Mouse (Mus musculus) cortical plate, adult 2 months (tissue): ENCODE results near the gene Blvra. TPM values are rescaled to one million over a fixed set of nuclear protein-coding genes. Genes with fewer than 3 reads are reported as not detected.

Source experiments
- H3K27ac ChIP-seq: fragments of 200-500 bp; 2 replicates; pipeline ENCODE4 v1.5.1; 2012; ENCODE audit warnings: low read length, control low read depth, inconsistent platforms; ENCODE audit not compliant: insufficient read depth
- H3K4me1 ChIP-seq: fragments of 200-500 bp; 2 replicates; pipeline ENCODE4 v1.6.1; 2011; ENCODE audit warnings: low read length; ENCODE audit not compliant: control insufficient read depth, insufficient read depth
- H3K4me3 ChIP-seq: fragments of 200-500 bp; 2 replicates; pipeline ENCODE4 v1.5.1; 2011; ENCODE audit warnings: mild to moderate bottlenecking, low read length, control low read depth; ENCODE audit not compliant: insufficient read depth
- CTCF ChIP-seq: fragments of 200-500 bp; IDR thresholded peaks from 2 replicates; pipeline ENCODE4 v1.5.1; 2011; ENCODE audit warnings: mild to moderate bottlenecking, control low read depth, low read length; ENCODE audit not compliant: insufficient read depth; ENCODE audit errors: extremely low read depth
- POLR2A ChIP-seq: fragments of 200-500 bp; IDR thresholded peaks from 2 replicates; pipeline ENCODE4 v1.6.1; 2011; ENCODE audit warnings: mild to moderate bottlenecking, low read length, control low read depth; ENCODE audit not compliant: insufficient read depth; ENCODE audit errors: extremely low read depth
- polyA plus RNA-seq: library from polyadenylated mRNA; depleted of rRNA; stranded (reverse); fragments of >200 nt; gene quantifications from 2 replicates; pipeline ENCODE4 v1.2.3, GENCODE M21; 2012; rRNA removed

The Blvra gene
- polyA plus RNA-seq, 1 experiment, result 26.5 TPM

DNA sequence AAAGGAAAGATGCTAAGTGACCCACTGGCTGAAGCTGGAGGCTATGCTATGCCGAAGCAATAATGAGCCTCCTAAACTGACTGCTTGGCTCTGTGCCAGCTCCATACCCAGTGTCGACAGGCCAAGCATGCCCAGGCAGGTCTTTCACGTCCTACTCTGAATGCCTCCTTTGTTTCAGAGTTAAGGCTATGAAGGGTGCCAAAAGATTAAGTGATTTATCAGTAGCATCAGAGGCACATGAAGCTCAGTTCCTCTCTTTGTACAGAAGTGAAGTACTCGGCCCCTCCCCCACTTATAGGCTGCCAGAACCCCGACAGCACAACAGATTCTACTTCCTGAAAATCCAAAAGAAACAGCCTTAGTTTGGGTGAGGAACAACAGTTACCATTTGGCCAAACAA is 66.5 kb downstream of the Blvra start:
- no peak for TF ChIP-seq POLR2A
- TF ChIP-seq CTCF, result no peak
- Histone ChIP-seq H3K4me3 (no peak overlapping the region), H3K27ac (no peak overlapping the region), H3K4me1 (no peaks in the 10 kb centered on the region)

GRCm38 (mm10) chr2:127137838-127138420 is 67.5 kb downstream of the Blvra start:
- Histone ChIP-seq H3K4me3 (no peak overlapping the region), H3K4me1 (no peaks in the 10 kb centered on the region), H3K27ac (no peak overlapping the region)
- TF ChIP-seq CTCF (no peak), POLR2A (no peak)

DNA sequence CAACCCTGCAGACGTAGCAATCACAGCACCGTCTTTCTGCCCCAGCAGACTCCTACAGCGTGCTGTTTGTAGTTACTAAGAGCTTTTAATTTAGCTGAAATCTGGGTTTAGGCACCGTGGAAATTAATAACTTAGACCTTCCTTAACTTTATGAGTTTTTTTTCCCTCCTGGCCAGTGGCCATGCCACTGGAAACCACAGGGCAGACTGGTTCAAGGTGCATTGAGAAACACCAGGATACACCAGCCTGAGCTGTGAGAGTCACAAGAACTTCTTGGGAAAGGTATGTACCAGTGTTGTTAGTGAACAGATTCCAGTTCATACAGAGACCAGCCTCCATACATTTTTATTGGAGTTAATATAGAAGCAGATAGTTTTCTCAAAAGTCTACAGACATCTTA is 68.0 kb downstream of the Blvra start:
- Histone ChIP-seq H3K4me1 (no peaks in the 10 kb centered on the region), H3K4me3 (no peak overlapping the region), H3K27ac (no peak overlapping the region)
- TF ChIP-seq POLR2A, result no peak
- no peak for TF ChIP-seq CTCF

- Histone ChIP-seq H3K27ac (no peak overlapping the region), H3K4me1 (no peaks in the 10 kb centered on the region), H3K4me3 (no peak overlapping the region)
- TF ChIP-seq CTCF (no peak), POLR2A (no peak)
These were observed 68.6 kb downstream of the Blvra start for GRCm38 (mm10) chr2:127139094-127139493.

DNA sequence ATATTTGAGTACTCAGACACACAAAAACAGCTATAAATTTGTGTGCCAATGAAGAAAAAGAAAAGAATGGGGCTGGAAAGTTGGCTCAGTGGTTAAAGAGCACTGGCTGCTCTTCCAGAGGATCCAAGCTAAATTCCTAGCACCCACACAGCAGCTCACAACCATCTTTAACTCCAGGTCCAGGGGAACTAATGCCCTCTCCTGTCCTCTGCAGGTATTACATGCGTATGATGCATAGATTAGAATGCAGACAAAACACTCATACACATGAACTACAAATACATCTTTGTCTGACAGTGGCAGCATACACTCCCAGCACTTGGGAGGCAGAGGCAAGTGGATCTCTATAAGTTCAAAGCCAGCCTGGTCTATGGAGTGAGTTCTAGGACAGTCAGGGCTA is 69.1 kb downstream of the Blvra start:
- Histone ChIP-seq H3K4me1 (no peaks in the 10 kb centered on the region), H3K27ac (no peak overlapping the region), H3K4me3 (no peak overlapping the region)
- TF ChIP-seq POLR2A (no peak), CTCF (no peak)

DNA sequence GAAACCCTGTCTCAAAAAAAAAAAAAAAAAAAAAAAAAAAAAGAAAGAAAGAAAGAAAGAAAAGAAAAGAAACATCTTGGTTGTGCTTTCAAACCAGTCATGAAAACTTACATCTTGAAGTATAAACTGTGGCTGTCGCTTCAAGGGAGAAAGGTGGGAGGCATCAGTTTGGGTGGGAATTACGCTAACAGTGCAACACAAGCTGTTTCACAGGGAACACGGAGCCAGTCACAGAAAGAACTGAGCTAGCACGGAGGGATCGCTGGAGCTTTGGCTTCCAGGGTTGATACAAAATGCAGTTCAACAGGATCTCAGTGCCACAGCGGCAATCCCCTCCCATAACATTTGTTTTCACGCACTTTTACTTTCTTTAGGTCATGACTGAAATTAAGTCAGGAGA is 69.5 kb downstream of the Blvra start:
- Histone ChIP-seq H3K27ac (no peak overlapping the region), H3K4me1 (no peaks in the 10 kb centered on the region), H3K4me3 (no peak overlapping the region)
- TF ChIP-seq POLR2A, result no peak
- no peak for TF ChIP-seq CTCF

DNA sequence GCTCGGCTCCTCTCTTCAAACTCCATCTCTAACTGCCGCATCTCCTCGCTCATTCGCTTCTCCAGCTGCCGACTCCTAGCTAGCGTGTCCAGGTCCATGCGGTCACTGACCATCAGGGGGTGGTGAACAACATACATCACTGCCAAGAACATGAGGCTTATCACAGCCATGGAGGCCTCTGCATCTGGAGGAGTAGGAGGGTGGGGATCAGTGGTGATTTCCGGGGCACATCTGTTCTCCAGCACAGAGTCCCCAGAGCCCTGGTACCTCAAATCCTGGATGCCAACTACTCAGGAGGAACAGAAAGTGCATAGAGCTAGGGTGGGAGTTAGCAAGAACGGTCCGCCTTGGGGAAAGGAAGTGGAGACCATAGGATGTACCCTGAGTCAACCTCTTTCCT is 71.6 kb downstream of the Blvra start:
- no peaks in the 10 kb centered on the region for H3K4me1 ChIP-seq

DNA sequence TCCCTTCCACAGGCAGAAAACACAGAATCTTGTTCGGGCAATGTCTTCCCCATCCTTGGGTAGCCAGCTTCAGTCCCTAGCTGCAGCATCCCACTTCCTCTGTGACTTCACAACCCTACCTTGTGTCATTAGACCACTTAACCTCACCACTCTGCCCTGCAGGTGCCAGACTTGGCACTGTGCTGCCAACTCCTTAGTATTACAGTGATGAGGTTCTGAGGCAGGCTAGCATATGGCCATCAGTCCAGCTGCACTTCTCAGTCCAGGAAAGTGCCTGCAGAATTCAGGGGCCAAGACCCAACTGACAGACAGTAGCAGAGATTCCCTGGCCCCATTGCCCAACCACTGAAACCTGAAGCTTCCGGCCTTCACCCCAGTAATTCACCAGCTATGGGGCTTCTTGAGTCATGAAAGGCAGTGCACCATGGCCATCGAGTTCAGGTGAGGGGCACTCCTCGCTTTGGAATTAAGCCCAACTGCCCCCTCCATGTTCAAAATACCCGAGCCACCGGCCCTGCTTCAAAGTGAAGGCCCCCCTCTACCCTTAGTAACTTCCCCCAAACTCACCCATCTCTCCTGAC is 72.2 kb downstream of the Blvra start:
- H3K4me1 ChIP-seq, result no peaks in the 10 kb centered on the region
- TF ChIP-seq POLR2A, result no peak
- TF ChIP-seq CTCF, result no peak
- peak overlapping the region; percentile 37 for H3K4me3 ChIP-seq
- H3K27ac ChIP-seq, result no peak overlapping the region

More for the DNA sequence above, 71.6 kb downstream of the Blvra start:
- TF ChIP-seq POLR2A (no peak), CTCF (no peak)
- no peak overlapping the region for H3K4me3 ChIP-seq
- H3K27ac ChIP-seq, result no peak overlapping the region

DNA sequence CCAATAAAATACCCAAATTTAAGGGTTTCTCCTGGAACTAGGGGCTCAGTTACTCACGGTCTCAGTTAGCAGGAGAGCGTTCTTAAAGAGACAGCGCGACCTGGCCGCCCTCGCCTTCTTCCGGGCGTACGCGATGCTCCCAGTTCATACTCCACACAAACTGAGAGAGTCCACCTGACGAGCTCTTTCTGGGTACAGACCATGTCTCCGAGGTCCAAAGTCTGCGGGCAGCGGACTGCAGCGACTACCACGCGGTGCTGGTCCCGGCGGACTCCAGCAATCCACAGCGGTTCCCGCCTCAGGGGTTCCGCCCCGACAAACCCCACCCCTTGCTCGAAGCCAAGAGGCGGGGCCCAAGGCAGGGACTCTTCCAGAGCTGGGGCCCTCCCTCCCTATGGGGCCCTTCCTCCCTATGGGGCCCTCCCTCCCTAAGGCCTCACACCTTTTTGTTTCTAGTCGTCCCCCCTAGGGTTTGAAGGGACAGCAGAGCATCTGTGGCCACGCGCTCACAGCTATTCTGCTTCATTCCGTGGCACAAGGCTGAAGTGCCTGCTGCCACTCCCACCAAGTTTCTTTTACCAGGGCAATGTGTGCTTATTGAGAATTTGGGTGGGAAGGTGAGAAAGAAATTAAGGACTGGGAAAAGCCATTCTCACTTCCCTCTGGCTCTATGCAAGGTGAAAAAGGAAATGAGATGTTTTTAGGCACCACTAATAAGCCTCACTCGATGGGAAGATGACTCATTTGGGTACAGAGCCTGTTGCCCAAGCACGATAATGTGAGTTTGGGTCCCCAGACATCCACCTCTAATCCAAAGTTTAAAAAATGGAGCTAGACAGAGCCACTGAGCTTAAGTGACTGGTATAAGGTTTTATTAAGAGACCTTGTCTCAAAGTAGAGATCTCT is 72.9 kb downstream of the Blvra start, which contains the start of gene Itpripl1:
Itpripl1 (minus strand) TSS at position 285 of the 906 bp plus-strand sequence.
- TF ChIP-seq POLR2A (0 out of 2 replicates have a peak, but pooled peaks have one; percentile 16), CTCF (no peak)
- peak within 1 kb of the TSS; percentile 37 for H3K4me3 ChIP-seq
- H3K4me1 ChIP-seq, result no peaks in the 10 kb centered on the region
- no peak within 1 kb of the TSS for H3K27ac ChIP-seq

GRCm38 (mm10) chr2:127145699-127146098 is 75.2 kb downstream of the Blvra start:
- Histone ChIP-seq H3K4me1 (no peaks in the 10 kb centered on the region), H3K4me3 (no peak overlapping the region), H3K27ac (no peak overlapping the region)
- TF ChIP-seq POLR2A (no peak), CTCF (no peak)

Other genes with a start within 250 kb of the Blvra start
- 27.9 and 30.7 TPM in 2 replicates for gene Trpm7, start 194.4 kb upstream of the Blvra start, polyA plus RNA-seq
- gene Sppl2a, start 137.4 kb upstream of the Blvra start, polyA plus RNA-seq, result 22.3 and 22.8 TPM in 2 replicates
- gene Ap4e1, start 61.9 kb upstream of the Blvra start, polyA plus RNA-seq, result 7.4 and 8.3 TPM in 2 replicates
- gene Ncaph, start 63.3 kb downstream of the Blvra start, polyA plus RNA-seq, result 1.6 and 2.2 TPM in 2 replicates
- 1.5 and 2.0 TPM in 2 replicates for gene Itpripl1, start 72.8 kb downstream of the Blvra start, polyA plus RNA-seq
- 1.4 and 1.8 TPM in 2 replicates for gene 1810024B03Rik, start 137.6 kb downstream of the Blvra start, polyA plus RNA-seq
- gene Snrnp200, start 137.7 kb downstream of the Blvra start, polyA plus RNA-seq, result 61.7 and 62.3 TPM in 2 replicates
- gene Ciao1, start 177.2 kb downstream of the Blvra start, polyA plus RNA-seq, result 72.2 and 79.1 TPM in 2 replicates
- gene Tmem127, start 177.2 kb downstream of the Blvra start, polyA plus RNA-seq, result 65.2 and 70.5 TPM in 2 replicates
- gene Stard7, start 199.6 kb downstream of the Blvra start, polyA plus RNA-seq, result 96.1 and 97.6 TPM in 2 replicates